ENCODE assay signal across 8 mouse cellular contexts in genomic region chrX:141724391-141724891, GRCm38 (mm10). TPM values are rescaled to one million over a fixed set of nuclear protein-coding genes. Genes with fewer than 3 reads are reported as not detected.
DNase-seq lines count a peak whose midpoint lies in the region; ATAC-seq and TF ChIP-seq lines count a peak whose summit lies in the region.

No protein-coding gene starts in this region.

- no peak for TF ChIP-seq POLR2A in embryonic fibroblast, embryonic 13.5 days (IDR thresholded peaks at IDR 0.05; ENCODE audit: low read depth, low read length)

- H3K4me1 ChIP-seq in lung, embryonic 16.5 days (replicated peaks; ENCODE audit: control insufficient read depth, insufficient read depth, low read length), result 0 out of 2 replicates have a peak, but pooled peaks cover 2% of the 10 kb centered on the region
- no peaks in the 10 kb centered on the region for H3K4me1 ChIP-seq in embryonic fibroblast, embryonic 13.5 days (ENCODE audit: control insufficient read depth, insufficient read depth, low read length)

- ATAC-seq in lung, embryonic 16.5 days (ENCODE audit: low read depth), result no peak
- ATAC-seq in erythroid progenitor cell, adult 5-6 weeks (replicated peaks; ENCODE audit: low FRiP score, poor library complexity, severe bottlenecking), result no peak

- peak overlapping the region; percentile 61 for H3K4me2 ChIP-seq in lung, embryonic 16.5 days (ENCODE audit: low read depth, low read length)

- H3K4me3 ChIP-seq in lung, embryonic 16.5 days (ENCODE audit: low read length), result peak overlapping the region; percentile 40
- H3K4me3 ChIP-seq in embryonic fibroblast, embryonic 13.5 days (ENCODE audit: insufficient read depth, low read length), result peak overlapping the region; percentile 22

- no peaks in the 10 kb centered on the region for H3K36me3 ChIP-seq in lung, embryonic 16.5 days (ENCODE audit: control insufficient read depth, insufficient read depth, low read length)

- H3K27me3 ChIP-seq in lung, embryonic 16.5 days (ENCODE audit: control insufficient read depth, insufficient read depth, low read depth, low read length), result peaks cover 64% of the 10 kb centered on the region

- no peak overlapping the region for H3K27ac ChIP-seq in lung, embryonic 16.5 days (ENCODE audit: low read length)
- no peak overlapping the region for H3K27ac ChIP-seq in embryonic fibroblast, embryonic 13.5 days (ENCODE audit: insufficient read depth, low read length)

- H3K9ac ChIP-seq in lung, embryonic 16.5 days (ENCODE audit: low read length), result no peak overlapping the region

- H3K9me3 ChIP-seq in lung, embryonic 16.5 days (ENCODE audit: control insufficient read depth, low read length), result no peaks in the 10 kb centered on the region

- no peak for TF ChIP-seq CTCF in embryonic fibroblast, embryonic 13.5 days (IDR thresholded peaks at IDR 0.05; ENCODE audit: borderline replicate concordance, insufficient read depth, low read length)

- WGBS in lung, embryonic 16.5 days, result 20% methylated on average over 43 of the region's 52 CpGs

- DNase-seq in lung, postnatal 36 days, result no peak
- peak; percentile 3 for DNase-seq in kidney, postnatal 14 days
- peak; percentile 35 for DNase-seq in retina, embryonic 14.5 days (ENCODE audit: low spot score)
- DNase-seq in thymus, postnatal 14 days, result no peak
- no peak for DNase-seq in frontal cortex, adult 2 months (ENCODE audit: extremely low spot score in 1 of 2, low spot score in 1 of 2)

RNA-seq across cellular contexts. Expression of gene Irs4, which starts 0.6 kb away (rescaled TPM):
- 0.06 TPM in 1 of 2 replicates, not detected in the other for polyA plus RNA-seq in lung, embryonic 16.5 days (2015; fragmentation: Nextera tagmentation; extraction: Ambion mirVana)
- polyA plus RNA-seq in embryonic fibroblast, embryonic 13.5 days (2011; ENCODE audit: insufficient read length, low read depth, missing spikeins), result not detected in 2 replicates
- 0.10 and 0.13 TPM in 2 replicates for polyA plus RNA-seq in frontal cortex, adult 2 months (2012; rRNA removed)
- not detected in 2 replicates for total RNA-seq in erythroid progenitor cell, adult 5-6 weeks (2015; ENCODE audit: low replicate concordance)
- not detected in 2 replicates for total RNA-seq in erythroid progenitor cell, adult 5-6 weeks (2017; ENCODE audit: low replicate concordance)

Comparison
In these comparisons a context has a peak if more than half of its experiments do, and no peak if none do; other contexts are left out.
1. DNase-seq: peak in kidney, postnatal 14 days (single experiment) and retina, embryonic 14.5 days (single experiment); none in lung, postnatal 36 days (single experiment), thymus, postnatal 14 days (single experiment) and frontal cortex, adult 2 months (0 of 2).